Mouse (Mus musculus): ENCODE data around the gene Psmd2. TPM values are rescaled to one million over a fixed set of nuclear protein-coding genes. Genes with fewer than 3 reads are reported as not detected.

Psmd2 gene
- total and polyA plus RNA-seq, 2 experiments from 2014 or later = 158 to 206 TPM

GRCm38 (mm10) chr16:20623211-20623610 lies 28.2 kb upstream of the Psmd2 start:
- Histone ChIP-seq H3K4me2 (ENCODE audit: low read depth, low read length) (no peak overlapping the region), H3K36me3 (replicated peaks; ENCODE audit: control insufficient read depth, insufficient read depth, low read length) (no peaks in the 10 kb centered on the region), H3K9me3 (replicated peaks; ENCODE audit: control insufficient read depth, low read length) (no peaks in the 10 kb centered on the region), H3K27ac (ENCODE audit: low read depth) (no peak overlapping the region), H3K4me3 (ENCODE audit: low read depth, low read length) (no peak overlapping the region), H3K27me3 (ENCODE audit: control insufficient read depth, insufficient read depth, low read length) (peaks cover 54% of the 10 kb centered on the region), H3K4me1 (ENCODE audit: control insufficient read depth, insufficient read depth) (peaks cover 24% of the 10 kb centered on the region; the same call in 1 of the 2 replicates), H3K9ac (replicated peaks; ENCODE audit: low read depth, low read length) (no peak overlapping the region)
- ATAC-seq (ENCODE audit: insufficient read depth, low read depth) = no peak
- no peak for DNase-seq (ENCODE audit: low spot score)
- 44% methylated on average over 2 of the region's 2 CpGs for WGBS
- TF ChIP-seq EP300 (IDR thresholded peaks at IDR 0.05; ENCODE audit: low read depth) (no peak), CTCF (IDR thresholded peaks at IDR 0.05; ENCODE audit: low read depth) (no peak)

GRCm38 (mm10) chr16:20628871-20629391 lies 22.5 kb upstream of the Psmd2 start:
- WGBS = 49% methylated on average over 11 of the region's 11 CpGs

GRCm38 (mm10) chr16:20629731-20630634 lies 21.5 kb upstream of the Psmd2 start, which contains the start of gene Ece2:
Ece2 (plus strand) TSS chr16:20629828.
- DNase-seq (ENCODE audit: low spot score) = no peak
- no peak for ATAC-seq (ENCODE audit: insufficient read depth, low read depth)
- 10% methylated on average over 52 of the region's 54 CpGs for WGBS

More at GRCm38 (mm10) chr16:20628871-20629391, 22.5 kb upstream of the Psmd2 start:
- Histone ChIP-seq H3K4me3 (ENCODE audit: low read depth, low read length) (no peak overlapping the region), H3K27me3 (ENCODE audit: control insufficient read depth, insufficient read depth, low read length) (peaks cover 28% of the 10 kb centered on the region), H3K27ac (ENCODE audit: low read depth) (no peak overlapping the region), H3K36me3 (replicated peaks; ENCODE audit: control insufficient read depth, insufficient read depth, low read length) (no peaks in the 10 kb centered on the region), H3K9me3 (replicated peaks; ENCODE audit: control insufficient read depth, low read length) (no peaks in the 10 kb centered on the region), H3K4me2 (ENCODE audit: low read depth, low read length) (no peak overlapping the region), H3K9ac (replicated peaks; ENCODE audit: low read depth, low read length) (no peak overlapping the region), H3K4me1 (ENCODE audit: control insufficient read depth, insufficient read depth) (peaks cover 3% of the 10 kb centered on the region; the same call in 1 of the 2 replicates)
- ATAC-seq (ENCODE audit: insufficient read depth, low read depth) (no peak), DNase-seq (ENCODE audit: low spot score) (no peak)
- no peak for TF ChIP-seq EP300 (IDR thresholded peaks at IDR 0.05; ENCODE audit: low read depth)
- no peak for TF ChIP-seq CTCF (IDR thresholded peaks at IDR 0.05; ENCODE audit: low read depth)

GRCm38 (mm10) chr16:20637410-20637809 lies 14.0 kb upstream of the Psmd2 start:
- DNase-seq (ENCODE audit: low spot score) = no peak
- H3K27ac ChIP-seq (ENCODE audit: low read depth) = no peak overlapping the region
- no peaks in the 10 kb centered on the region for H3K4me1 ChIP-seq (ENCODE audit: control insufficient read depth, insufficient read depth)
- no peaks in the 10 kb centered on the region for H3K9me3 ChIP-seq (replicated peaks; ENCODE audit: control insufficient read depth, low read length)
- H3K9ac ChIP-seq (replicated peaks; ENCODE audit: low read depth, low read length) = no peak overlapping the region
- no peak for ATAC-seq (ENCODE audit: insufficient read depth, low read depth)
- H3K4me2 ChIP-seq (ENCODE audit: low read depth, low read length) = no peak overlapping the region
- H3K27me3 ChIP-seq (ENCODE audit: control insufficient read depth, insufficient read depth, low read length) = no peaks in the 10 kb centered on the region
- 57% methylated on average over 8 of the region's 8 CpGs for WGBS
- H3K4me3 ChIP-seq (ENCODE audit: low read depth, low read length) = no peak overlapping the region
- no peak for TF ChIP-seq EP300 (IDR thresholded peaks at IDR 0.05; ENCODE audit: low read depth)
- TF ChIP-seq CTCF (IDR thresholded peaks at IDR 0.05; ENCODE audit: low read depth) = no peak
- no peaks in the 10 kb centered on the region for H3K36me3 ChIP-seq (replicated peaks; ENCODE audit: control insufficient read depth, insufficient read depth, low read length)

More at GRCm38 (mm10) chr16:20629731-20630634, 21.5 kb upstream of the Psmd2 start, which contains the start of gene Ece2:
- Histone ChIP-seq H3K9me3 (replicated peaks; ENCODE audit: control insufficient read depth, low read length) (no peaks in the 10 kb centered on the region), H3K4me1 (ENCODE audit: control insufficient read depth, insufficient read depth) (peaks cover 3% of the 10 kb centered on the region; the same call in 1 of the 2 replicates), H3K4me3 (ENCODE audit: low read depth, low read length) (peak within 1 kb of the TSS; percentile 52), H3K4me2 (ENCODE audit: low read depth, low read length) (peak within 1 kb of the TSS; percentile 81), H3K9ac (replicated peaks; ENCODE audit: low read depth, low read length) (no peak within 1 kb of the TSS), H3K27me3 (ENCODE audit: control insufficient read depth, insufficient read depth, low read length) (peaks cover 28% of the 10 kb centered on the region), H3K27ac (ENCODE audit: low read depth) (no peak within 1 kb of the TSS), H3K36me3 (replicated peaks; ENCODE audit: control insufficient read depth, insufficient read depth, low read length) (no peaks in the 10 kb centered on the region)
- TF ChIP-seq EP300 (IDR thresholded peaks at IDR 0.05; ENCODE audit: low read depth) (no peak), CTCF (IDR thresholded peaks at IDR 0.05; ENCODE audit: low read depth) (no peak)

- whole genome bisulfite sequencing = 77% methylated on average over 8 of the region's 8 CpGs
- no peaks in the 10 kb centered on the region for H3K4me1 ChIP-seq (ENCODE audit: control insufficient read depth, insufficient read depth)
- ATAC-seq (ENCODE audit: insufficient read depth, low read depth) = no peak
These were observed 13.1 kb upstream of the Psmd2 start for GRCm38 (mm10) chr16:20638367-20638766.

More at GRCm38 (mm10) chr16:20638367-20638766, 13.1 kb upstream of the Psmd2 start:
- Histone ChIP-seq H3K9ac (replicated peaks; ENCODE audit: low read depth, low read length) (no peak overlapping the region), H3K36me3 (replicated peaks; ENCODE audit: control insufficient read depth, insufficient read depth, low read length) (no peaks in the 10 kb centered on the region), H3K9me3 (replicated peaks; ENCODE audit: control insufficient read depth, low read length) (no peaks in the 10 kb centered on the region), H3K27me3 (ENCODE audit: control insufficient read depth, insufficient read depth, low read length) (no peaks in the 10 kb centered on the region), H3K4me2 (ENCODE audit: low read depth, low read length) (no peak overlapping the region), H3K27ac (ENCODE audit: low read depth) (no peak overlapping the region), H3K4me3 (ENCODE audit: low read depth, low read length) (no peak overlapping the region)
- TF ChIP-seq EP300 (IDR thresholded peaks at IDR 0.05; ENCODE audit: low read depth) (no peak), CTCF (IDR thresholded peaks at IDR 0.05; ENCODE audit: low read depth) (no peak)
- DNase-seq (ENCODE audit: low spot score) = no peak

Data from heart, postnatal 0 days (tissue).